Mouse (Mus musculus) right cerebral cortex, postnatal 36 days (tissue): ENCODE measurements around the gene Mapk6.
"Not testable (repeated sequence)": the region's sequence is repeated elsewhere in the genome, so short reads cannot be mapped to it uniquely, and the experiment has no call there.

ENCODE experiments used
- DNase-seq, 2 experiments: peaks; one replicate each; pipeline ENCODE4 v3.0.0; 2022; ENCODE audit warnings: low spot score in 2 of 2, mixed read lengths in 1 of 2

Gene Mapk6

DNA sequence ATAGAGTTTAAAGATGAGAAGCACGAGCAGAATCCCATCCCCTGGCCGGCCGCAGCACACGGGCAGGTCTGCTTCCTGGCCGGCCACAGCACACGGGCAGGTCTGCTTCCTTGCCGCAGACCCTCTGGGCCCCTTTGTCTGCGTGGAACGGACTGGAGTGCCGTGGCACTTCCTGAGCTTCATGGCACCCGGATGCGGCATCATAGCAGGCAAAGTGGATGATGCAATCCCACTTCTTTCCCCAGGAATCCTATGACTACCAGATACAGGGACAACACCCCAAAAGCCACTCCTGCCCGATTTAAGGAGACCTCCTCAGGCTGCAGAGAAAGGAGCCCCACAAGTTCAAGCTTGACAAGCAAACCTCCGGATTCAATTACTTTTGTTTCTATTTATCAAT, 27.0 kb downstream of the Mapk6 start:
- DNase-seq = no peak

DNA sequence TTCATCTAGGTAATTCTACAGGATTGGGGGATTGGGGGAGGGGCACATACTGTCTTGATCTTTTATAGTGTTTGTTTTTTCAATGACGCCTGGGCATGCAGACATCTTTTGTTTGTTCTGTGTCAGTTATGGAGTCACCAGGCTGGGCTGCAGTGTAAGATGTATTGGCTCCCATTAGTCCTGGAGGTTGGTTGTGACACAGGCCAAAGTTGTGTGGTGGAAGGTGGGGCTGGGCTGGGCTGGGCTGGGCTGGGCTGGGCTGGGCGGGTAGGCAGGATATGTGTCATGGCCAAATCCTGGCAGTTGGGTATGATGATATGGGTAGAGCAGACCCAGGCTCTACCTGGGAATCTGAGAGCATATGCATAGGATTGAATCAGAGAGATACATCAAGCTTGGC, 31.0 kb downstream of the Mapk6 start:
- no peak for DNase-seq

DNA sequence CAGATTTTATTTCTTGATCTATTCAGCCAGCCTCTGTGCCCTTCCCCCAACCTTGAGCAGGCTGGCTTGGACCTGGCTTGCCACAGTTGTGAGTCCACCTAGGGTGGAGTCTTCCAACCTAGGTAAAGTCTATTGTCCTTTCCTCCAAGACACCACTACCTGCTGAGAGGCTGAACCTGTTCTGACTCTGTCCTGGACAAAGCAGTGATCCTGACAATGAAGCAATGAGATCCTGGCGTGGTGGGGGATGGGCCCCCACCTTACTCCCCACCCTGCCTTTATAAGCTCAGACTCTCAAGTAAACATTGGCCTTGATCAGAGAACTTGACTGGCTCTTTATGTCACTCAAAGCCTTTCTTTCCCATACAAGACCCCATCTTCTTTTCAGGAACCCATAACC, 33.4 kb downstream of the Mapk6 start:
- DNase-seq = no peak

DNA sequence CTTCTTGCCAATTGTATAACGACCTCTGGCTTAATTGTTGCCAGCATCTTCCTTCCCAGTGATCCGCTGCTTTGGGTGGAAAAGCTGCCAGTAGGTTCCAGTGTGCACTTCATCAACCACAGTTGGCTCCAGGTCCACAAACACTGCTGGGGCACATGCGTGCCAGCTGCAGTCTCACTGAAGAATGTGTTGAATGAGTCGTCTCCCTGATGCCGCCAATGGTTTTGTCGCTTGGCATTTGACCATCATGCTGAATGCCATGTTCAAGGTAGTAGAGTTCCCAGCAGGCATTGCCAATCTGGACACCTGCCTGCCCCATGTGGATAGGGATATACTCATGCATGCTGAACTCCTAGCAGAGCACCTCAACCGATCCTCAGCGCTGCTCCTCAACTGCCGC, 34.2 kb downstream of the Mapk6 start:
- DNase-seq = no peak

DNA sequence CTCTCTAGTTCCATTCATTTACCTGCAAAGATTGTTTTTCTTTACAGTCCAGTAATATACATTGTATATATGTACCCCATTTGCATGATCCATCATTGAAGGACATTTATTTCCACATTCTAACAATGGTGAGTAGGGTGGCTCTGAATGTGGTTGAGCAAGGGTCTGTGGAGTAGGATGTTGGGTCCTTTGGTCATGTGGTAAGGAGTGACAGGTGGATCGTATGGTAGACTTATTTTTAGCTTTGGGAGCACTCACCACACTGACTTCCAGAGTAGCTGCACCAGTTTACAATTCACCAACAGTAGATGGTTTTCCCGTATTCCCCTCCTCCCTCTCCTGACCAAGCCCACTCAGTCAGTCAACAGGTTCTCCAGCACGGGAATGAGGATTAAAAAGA, 41.0 kb downstream of the Mapk6 start:
- no peak for DNase-seq

DNA sequence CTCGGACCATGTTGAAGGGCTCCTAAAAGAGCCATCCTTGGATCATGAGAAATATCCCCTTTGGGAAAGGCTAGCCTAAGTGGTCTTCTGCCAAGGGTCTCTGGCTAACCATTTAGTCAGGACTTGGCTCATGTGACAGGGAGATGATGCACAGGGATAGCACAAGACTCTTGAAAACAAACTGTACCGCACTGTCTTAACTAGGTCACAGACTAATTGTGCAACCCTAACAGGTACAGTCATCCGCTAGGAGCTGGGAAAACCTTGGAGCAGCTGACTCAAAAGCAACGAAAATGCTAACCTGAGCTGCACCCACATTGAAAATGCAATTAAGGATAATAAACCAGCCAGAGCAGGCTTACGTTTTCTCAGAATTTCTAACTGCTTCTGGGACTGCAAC, 43.6 kb downstream of the Mapk6 start:
- DNase-seq = no peak

DNA sequence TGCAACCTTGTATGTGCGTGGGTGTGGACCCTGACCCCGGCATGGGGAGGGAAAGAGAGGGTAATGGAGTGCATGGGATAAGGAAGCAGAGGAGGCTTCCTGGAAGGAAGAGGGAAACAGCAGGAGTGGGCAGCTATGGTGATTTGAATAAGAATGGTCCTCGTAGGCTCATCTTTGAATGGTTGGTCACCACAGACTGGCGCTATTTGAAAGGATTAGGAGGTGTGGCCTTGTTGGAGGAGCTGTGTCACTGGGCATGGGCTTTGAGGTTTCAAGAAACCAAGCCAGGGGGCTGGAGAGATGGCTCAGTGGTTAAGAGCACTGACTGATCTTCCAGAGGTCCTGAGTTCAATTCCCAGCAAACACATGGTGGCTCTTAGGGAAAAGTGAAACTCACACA, 44.6 kb downstream of the Mapk6 start:
- no peak for DNase-seq

DNA sequence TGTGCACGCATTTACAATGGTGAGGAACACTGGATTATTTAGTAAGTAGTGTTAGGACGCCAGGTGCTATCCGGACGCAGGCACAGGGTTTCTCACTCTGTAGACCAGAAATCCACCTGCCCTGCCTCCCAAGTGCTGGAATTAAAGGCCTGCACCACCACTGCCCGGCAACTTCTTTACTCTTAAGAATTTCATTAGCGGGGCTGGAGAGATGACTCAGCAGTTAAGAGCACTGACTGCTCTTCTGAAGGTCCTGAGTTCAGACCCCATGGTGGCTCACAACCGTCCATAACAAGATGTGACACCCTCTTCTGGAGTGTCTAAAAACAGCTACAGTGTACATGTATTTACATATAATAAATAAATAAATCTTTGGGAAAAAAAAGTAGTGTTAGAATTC, 46.1 kb downstream of the Mapk6 start:
- not testable (repeated sequence) for DNase-seq

DNA sequence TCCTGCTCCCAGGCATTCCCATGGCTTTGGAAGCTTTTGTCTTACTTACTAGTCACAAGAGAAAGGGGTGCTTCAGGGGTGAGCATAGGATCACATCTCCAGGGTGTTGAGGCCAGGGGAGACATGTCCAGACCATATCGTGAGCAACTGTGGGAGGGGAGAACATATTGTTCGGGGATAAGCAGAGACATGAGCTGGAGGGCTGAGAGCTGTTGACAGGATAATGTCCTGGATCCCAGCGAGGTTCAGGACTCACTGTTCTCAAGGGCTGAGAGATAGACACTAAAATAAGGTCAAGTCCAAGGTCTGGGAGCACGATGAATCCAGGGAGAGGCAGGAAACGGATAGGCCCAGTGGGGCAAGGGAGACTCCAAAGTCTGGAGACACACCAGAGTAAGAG, 46.8 kb downstream of the Mapk6 start:
- DNase-seq = no peak

DNA sequence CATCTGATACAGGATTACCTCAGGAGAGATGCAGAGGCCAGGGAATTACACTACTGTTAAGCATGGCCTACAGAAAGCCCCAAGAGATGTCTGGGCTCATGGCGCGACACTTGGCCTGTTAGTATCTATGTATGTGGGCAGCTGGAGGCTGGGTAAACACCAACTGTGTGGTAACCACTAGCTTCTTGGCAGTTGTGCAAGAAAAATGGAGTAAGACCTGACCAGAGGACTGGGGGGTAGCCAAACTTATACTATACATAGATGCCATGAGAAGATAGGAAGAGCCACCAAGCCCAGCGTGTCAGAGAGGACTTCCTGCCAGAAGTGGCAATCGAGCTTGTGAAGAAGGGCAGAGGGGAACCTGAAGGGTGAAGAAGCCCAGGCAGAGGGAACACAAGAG, 47.6 kb downstream of the Mapk6 start:
- no peak for DNase-seq

DNA sequence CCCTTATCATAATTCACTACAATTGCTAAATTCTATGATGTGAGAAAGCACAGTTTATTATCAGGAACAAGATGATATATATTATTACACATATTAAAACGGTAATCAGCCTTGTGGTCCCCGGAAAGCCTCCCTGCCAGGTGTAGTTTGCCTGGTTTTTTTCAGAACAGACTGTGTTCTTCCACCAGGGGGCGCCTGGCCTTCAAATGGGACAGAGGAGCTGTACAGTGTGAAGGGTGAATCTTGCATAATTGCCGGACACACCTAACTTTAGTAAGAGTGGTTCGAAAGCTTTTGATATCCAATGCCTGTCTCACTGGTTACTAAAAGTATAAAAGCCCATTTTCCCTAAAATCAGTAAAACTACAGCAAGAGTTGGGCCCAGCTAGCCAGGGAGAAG, 48.1 kb downstream of the Mapk6 start:
- no peak for DNase-seq

DNA sequence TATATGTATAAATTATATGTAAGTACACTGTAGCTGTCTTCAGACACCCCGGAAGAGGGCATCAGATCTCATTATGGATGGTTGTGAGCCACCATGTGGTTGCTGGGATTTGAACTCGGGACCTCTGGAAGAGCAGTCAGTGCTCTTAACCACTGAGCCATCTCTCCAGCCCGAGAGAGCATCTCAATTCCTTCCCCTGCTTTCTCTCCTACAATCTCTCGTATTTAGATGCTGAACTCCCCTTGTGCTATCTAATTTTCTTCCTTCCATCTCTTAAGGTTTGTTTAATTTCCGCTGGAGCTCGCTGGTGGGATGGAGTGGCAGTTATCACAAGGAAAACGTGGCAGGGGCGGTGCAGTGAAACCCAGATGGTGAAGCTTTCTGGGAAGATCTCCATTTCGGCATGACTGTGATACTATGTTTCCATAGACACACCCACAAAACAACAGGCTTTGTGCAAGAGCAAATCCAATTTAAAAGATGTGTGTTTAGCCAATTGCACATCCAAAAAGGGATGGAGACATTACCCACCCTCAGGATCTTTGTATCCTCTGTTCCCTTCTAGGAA, 52.6 kb downstream of the Mapk6 start:
- DNase-seq = peak; percentile 29 to 60

DNA sequence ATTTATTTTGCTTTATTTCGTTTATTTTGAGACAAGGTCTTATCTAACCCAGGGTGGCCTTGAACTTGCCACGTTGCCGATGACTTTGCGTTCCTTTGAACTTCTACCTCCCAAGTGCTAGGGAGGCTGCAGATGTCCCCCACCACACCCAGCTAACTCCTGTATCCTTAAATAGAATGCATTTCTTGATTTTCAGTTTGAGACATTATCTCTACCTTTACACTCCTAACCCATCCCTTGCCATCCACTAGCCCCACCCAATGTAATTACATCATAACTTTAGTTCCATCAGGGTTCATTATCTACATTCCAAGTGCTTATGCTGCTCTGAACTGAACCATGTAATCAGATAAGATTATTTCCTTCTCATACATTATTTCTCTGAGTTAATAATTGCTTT, 54.0 kb downstream of the Mapk6 start:
- no peak for DNase-seq

DNA sequence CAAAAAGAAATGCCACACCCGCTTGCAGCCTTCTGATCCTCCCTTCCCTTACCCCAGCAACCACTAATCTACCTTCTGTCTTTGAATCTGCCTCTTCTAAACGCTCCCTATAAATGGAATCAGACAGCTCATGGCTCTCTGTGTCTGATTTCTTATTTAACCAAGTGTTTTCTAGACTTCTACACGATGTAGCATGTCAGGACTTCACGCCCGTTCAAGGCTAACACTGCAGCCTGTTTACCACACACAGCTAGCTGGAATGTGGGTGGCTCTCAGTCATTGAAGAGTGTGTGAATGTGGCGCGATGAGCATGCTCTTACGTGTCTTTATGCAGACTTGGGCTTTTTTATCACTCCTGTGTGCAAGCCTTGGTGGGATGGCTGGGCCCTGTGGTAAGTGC, 56.7 kb downstream of the Mapk6 start:
- DNase-seq = no peak

DNA sequence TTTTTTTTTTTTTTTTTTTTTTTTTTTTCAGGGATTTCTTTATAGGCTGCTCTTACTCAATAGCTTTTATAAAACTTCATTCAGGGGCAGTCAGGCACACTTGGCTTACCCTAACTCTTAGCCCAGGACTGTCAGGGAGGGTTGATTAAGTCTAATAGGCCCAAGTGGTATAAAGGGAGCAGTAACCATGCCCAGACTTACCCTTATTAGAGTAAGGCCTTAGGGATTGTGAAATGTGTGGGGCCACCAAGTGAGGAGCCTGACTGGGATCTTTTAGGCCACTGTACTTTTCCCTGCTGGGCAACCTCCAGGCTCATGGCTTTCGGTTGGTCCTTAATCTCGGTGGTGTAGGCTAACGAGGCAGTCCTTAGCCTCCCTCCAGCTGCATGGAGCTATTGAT, 61.2 kb downstream of the Mapk6 start:
- no peak for DNase-seq

DNA sequence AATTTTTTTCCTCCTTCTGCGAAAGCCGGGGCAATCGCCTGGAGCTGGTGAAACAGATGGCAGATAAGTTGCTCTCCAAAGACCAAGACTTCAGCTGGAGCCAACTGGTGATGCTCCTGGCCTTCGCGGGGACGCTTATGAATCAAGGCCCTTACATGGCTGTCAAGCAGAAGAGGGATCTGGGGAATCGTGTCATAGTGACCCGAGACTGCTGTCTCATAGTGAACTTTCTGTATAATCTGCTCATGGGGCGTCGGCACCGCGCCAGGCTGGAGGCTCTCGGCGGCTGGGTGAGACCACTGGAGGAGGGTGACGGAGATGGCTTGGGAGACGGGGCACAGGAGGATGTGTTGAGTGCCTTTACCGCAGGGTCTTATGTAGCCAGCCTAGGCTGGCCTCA, 61.7 kb downstream of the Mapk6 start:
- DNase-seq = no peak

DNA sequence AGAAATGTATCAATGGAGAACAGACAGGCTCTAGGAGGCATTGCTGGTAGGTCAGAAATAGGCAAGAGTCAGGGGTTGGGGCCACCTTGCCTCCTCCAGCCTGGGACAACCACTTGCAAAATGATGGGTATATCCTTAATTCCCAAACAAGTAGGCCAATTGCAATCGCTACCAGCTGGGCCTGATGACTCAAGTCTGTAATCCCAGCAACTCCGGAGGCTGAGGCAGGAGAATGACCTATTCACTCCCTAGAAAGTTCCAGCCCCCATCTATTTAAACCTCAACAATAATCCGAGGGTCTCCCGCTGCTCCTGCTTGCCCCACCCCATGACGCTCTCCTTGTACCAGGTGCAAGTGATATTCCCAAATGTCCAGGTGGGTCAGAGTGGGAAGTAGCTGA, 62.3 kb downstream of the Mapk6 start, which contains the start of gene Bcl2l10:
Gene Bcl2l10 (plus strand): TSS at position 301 of the 400 bp plus-strand sequence.
- DNase-seq = no peak

DNA sequence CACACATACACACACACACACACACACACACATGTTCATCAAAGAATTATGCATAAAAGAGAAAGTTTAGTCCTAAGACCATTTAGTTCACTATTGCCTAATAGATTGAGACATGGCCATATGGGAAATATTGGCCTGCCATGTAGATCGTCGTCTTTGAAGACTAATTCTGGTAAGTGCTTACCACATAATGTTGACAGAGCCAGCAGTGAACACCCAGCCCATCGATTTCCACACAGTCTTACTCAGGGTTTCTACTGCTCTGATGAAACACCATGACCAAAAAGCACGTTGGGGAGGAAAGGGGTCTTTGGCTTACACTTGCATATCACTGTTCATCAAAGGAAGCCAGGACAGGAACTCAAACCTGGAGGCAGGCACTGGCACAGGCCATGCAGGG, 67.4 kb downstream of the Mapk6 start:
- DNase-seq = no peak

DNA sequence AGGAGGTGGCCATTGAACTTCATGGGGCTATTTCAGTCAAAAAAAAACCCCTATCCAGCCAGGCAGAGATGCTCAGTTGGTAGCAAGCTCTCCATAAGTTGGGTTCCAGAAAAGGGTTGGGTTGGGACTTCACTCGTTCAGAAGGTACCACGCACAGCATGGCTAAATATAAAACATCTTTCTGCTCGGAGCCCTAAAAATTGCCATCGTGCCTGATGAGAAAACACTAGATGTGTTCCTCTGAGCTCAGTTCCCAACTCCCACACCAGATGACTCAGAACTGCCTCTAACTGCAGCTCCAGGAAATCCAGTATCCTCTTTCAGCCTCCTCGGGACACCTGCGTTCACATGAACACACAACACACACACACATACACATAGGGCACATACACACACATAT, 71.8 kb downstream of the Mapk6 start:
- peak; percentile 78 to 92 for DNase-seq

DNA sequence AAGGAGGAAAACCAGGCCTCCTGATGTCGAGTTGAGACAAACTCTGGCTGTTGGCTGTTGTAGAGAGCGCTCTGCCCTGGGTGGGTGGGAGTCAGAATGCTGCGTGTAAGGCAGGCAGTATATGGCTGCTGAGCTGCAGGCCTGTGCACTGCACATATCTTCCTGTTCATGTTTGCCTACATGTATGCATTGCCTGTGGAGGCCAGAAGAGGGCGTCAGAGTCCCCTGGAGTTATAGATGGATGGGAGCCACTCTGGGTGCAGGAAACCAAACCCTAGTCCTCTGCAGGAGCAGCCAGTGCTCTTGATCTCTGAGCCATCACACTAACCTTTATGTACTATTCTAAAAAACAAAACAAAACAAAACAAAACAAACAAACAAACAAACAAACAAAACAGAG, 75.4 kb downstream of the Mapk6 start:
- DNase-seq = no peak

DNA sequence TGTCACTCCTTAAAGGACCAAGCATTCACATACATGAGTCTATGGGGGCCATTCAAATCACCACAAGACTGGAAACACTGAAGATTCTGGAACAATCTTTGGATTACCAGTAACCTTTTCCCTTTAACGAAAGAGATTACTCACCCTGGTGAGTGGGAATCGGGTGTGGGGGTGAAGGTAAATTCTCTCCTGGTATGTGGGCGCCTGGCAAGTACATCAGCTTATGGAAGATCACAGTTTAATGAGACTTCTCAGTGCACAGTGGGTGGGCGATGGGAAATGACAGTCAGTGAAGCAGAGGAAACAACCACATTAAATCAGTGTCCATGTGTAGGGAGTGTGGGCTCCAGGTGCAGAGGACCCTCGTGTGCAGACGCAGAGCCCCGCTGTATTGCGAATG, 79.0 kb downstream of the Mapk6 start:
- peak; percentile 61 to 72 for DNase-seq

DNA sequence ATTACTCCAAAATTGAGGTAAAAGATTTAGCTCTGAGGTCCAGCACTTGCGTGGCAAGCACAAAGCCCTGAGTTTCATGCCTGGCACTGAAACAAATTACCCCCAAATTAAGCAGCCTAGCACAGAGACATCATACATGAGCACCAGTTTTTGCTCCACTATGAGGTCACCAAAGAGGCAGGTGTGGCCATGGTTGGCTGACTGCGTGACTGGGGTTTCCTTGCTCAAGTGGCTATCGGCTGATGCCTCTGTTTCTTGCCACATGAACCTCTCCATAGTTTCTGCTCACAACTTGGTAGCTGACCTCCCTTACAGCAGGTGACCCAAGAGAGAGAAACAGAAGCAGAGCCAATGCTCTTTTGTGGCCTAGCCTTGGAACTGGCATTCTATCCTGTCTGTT, 81.8 kb downstream of the Mapk6 start:
- no peak for DNase-seq

DNA sequence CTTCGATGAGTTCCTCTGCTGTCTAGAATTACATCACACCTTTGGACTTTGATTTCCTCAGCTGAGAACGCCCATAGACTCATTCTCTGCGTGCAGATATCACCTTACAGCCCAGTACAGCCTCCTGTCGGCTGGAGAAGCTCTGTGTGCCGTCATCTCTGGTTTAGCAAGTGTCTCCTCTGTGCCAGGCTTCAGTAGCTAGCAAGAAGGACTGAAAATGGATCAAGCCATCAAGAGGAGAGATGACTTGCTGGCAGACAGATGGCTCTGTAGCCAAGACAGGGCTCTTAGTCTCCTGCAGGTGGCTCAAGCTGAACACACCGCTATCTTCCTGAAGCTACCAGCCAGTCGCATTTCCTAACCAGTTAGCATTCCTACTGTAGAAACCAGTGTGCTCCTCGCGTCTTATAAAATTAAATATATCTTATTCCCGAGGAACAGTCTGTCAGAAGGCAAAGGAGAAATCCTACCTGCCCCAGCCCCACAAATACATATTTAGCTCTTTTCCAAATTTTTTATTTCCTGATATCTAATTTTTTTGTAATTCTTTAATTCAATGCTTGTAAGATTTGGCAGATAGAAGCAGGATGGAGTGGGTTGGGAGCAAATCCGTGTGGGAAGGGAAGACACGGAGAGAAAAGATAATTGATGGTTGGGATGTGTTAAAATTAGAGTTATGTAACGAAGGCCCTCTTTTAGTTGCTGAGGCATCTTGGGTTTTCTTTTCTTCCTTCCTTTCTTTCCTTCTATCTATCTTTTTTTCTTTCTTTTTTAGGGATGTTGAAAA, 87.5 kb downstream of the Mapk6 start:
- DNase-seq = peak in 1 of 2 experiments; percentile 62

DNA sequence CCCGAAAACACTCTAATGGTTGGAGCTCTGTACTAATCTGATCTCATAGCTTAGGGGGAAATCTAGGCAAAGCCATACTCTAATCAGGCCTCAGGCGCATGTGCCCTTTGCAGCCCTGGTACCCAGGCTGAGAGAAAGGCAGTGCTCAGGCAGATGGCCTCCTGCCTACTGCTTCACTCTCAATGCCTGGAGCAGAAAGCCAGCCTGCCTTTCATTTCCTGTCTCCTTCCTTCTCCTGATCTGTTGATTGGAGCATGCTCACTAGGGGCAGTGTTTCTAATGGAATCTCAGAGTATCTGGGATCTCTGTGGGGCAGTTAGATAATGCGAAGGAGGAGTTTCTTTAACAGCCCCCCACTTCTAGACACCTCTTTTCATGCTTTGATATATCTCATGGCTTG, 90.4 kb downstream of the Mapk6 start:
- DNase-seq = no peak
